In genomic region chr10:81266211-81267105, GRCm38 (mm10) we compare ENCODE assay signal across 7 mouse cellular contexts. TPM values are rescaled to one million over a fixed set of nuclear protein-coding genes. Genes with fewer than 3 reads are reported as not detected.
DNase-seq lines count a peak whose midpoint lies in the region; ATAC-seq lines count a peak whose summit lies in the region.

Gene Mrpl54, minus strand, starts transcription at chr10:81266934.
Gene Apba3, plus strand, starts transcription at chr10:81266960.

- H3K9me3 ChIP-seq in embryonic facial prominence, embryonic 10.5 days = no peaks in the 10 kb centered on the region
- no peaks in the 10 kb centered on the region for H3K9me3 ChIP-seq in limb, embryonic 10.5 days (replicated peaks)
- H3K9me3 ChIP-seq in midbrain, embryonic 13.5 days = no peaks in the 10 kb centered on the region

- peak within 1 kb of the TSS; percentile 75 for H3K9ac ChIP-seq in midbrain, embryonic 13.5 days (replicated peaks)

- peak; percentile 97 for DNase-seq in adrenal gland, postnatal 10 days
- DNase-seq in embryonic facial prominence, embryonic 10.5 days (ENCODE audit: low spot score) = peak; percentile 95
- DNase-seq in kidney, adult 11 months = peak; percentile 96
- DNase-seq in limb, embryonic 10.5 days (ENCODE audit: low spot score) = peak; percentile 98
- DNase-seq in spleen, adult 12 weeks (ENCODE audit: low spot score) = peak; percentile 96

- peak; percentile 77 for ATAC-seq in granulocyte monocyte progenitor cell, adult 5-6 weeks (replicated peaks; ENCODE audit: poor library complexity, severe bottlenecking)
- peak; percentile 92 for ATAC-seq in midbrain, embryonic 13.5 days

- peak within 1 kb of the TSS; percentile 96 for H3K27ac ChIP-seq in embryonic facial prominence, embryonic 10.5 days (replicated peaks)
- H3K27ac ChIP-seq in limb, embryonic 10.5 days = peak within 1 kb of the TSS; percentile 99
- peak within 1 kb of the TSS; percentile 84 for H3K27ac ChIP-seq in midbrain, embryonic 13.5 days

- no peaks in the 10 kb centered on the region for H3K27me3 ChIP-seq in embryonic facial prominence, embryonic 10.5 days (replicated peaks; ENCODE audit: low read depth, poor library complexity, severe bottlenecking)
- no peaks in the 10 kb centered on the region for H3K27me3 ChIP-seq in limb, embryonic 10.5 days (ENCODE audit: low read depth, poor library complexity, severe bottlenecking)
- no peaks in the 10 kb centered on the region for H3K27me3 ChIP-seq in midbrain, embryonic 13.5 days

- peak within 1 kb of the TSS; percentile 75 for H3K4me3 ChIP-seq in embryonic facial prominence, embryonic 10.5 days
- H3K4me3 ChIP-seq in limb, embryonic 10.5 days = peak within 1 kb of the TSS; percentile 79
- peak within 1 kb of the TSS; percentile 66 for H3K4me3 ChIP-seq in midbrain, embryonic 13.5 days (replicated peaks)

- WGBS in embryonic facial prominence, embryonic 10.5 days = under 1% methylated on average over 48 of the region's 48 CpGs
- WGBS in limb, embryonic 10.5 days = under 1% methylated on average over 48 of the region's 48 CpGs
- under 1% methylated on average over 48 of the region's 48 CpGs for WGBS in midbrain, embryonic 13.5 days

- peak within 1 kb of the TSS; percentile 60 for H3K4me2 ChIP-seq in midbrain, embryonic 13.5 days (replicated peaks)

- H3K36me3 ChIP-seq in embryonic facial prominence, embryonic 10.5 days (replicated peaks) = peaks cover 66% of the 10 kb centered on the region
- H3K36me3 ChIP-seq in limb, embryonic 10.5 days = peaks cover 63% of the 10 kb centered on the region
- peaks cover 39% of the 10 kb centered on the region for H3K36me3 ChIP-seq in midbrain, embryonic 13.5 days

- peaks cover 24% of the 10 kb centered on the region for H3K4me1 ChIP-seq in embryonic facial prominence, embryonic 10.5 days
- peaks cover 23% of the 10 kb centered on the region for H3K4me1 ChIP-seq in limb, embryonic 10.5 days
- H3K4me1 ChIP-seq in midbrain, embryonic 13.5 days (replicated peaks) = peaks cover 27% of the 10 kb centered on the region

RNA-seq across cellular contexts. Expression of gene Mrpl54, which starts in this region (rescaled TPM):
- total RNA-seq in adrenal gland, postnatal 10 days (2021) = 100 to 1,000 TPM; 109 to 111 TPM
- 223 and 237 TPM in 2 replicates for polyA plus RNA-seq in embryonic facial prominence, embryonic 10.5 days (2016; fragmentation: Nextera tagmentation; extraction: Ambion mirVana)
- total RNA-seq in granulocyte monocyte progenitor cell, adult 5-6 weeks (2014; fragmentation: Nextera tagmentation) = 94.0 and 105 TPM in 2 replicates
- 161 and 185 TPM in 2 replicates for total RNA-seq in granulocyte monocyte progenitor cell, adult 5-6 weeks (2017)
- polyA plus RNA-seq in limb, embryonic 10.5 days (2016; fragmentation: Nextera tagmentation; extraction: Ambion mirVana) = 234 and 258 TPM in 2 replicates
- polyA plus RNA-seq in midbrain, embryonic 13.5 days (2015; fragmentation: Nextera tagmentation; extraction: Ambion mirVana) = 138 and 148 TPM in 2 replicates

RNA-seq across cellular contexts. Expression of gene Apba3, which starts in this region (rescaled TPM):
- 10 to 100 TPM; 79.8 to 83.8 TPM for total RNA-seq in adrenal gland, postnatal 10 days (2021)
- 57.2 and 57.5 TPM in 2 replicates for polyA plus RNA-seq in embryonic facial prominence, embryonic 10.5 days (2016; fragmentation: Nextera tagmentation; extraction: Ambion mirVana)
- 19.7 and 29.1 TPM in 2 replicates for total RNA-seq in granulocyte monocyte progenitor cell, adult 5-6 weeks (2014; fragmentation: Nextera tagmentation)
- total RNA-seq in granulocyte monocyte progenitor cell, adult 5-6 weeks (2017) = 14.2 and 19.9 TPM in 2 replicates
- polyA plus RNA-seq in limb, embryonic 10.5 days (2016; fragmentation: Nextera tagmentation; extraction: Ambion mirVana) = 56.5 and 57.6 TPM in 2 replicates
- polyA plus RNA-seq in midbrain, embryonic 13.5 days (2015; fragmentation: Nextera tagmentation; extraction: Ambion mirVana) = 27.9 and 30.8 TPM in 2 replicates

Comparison
In these comparisons a context has a peak if more than half of its experiments do, and no peak if none do; other contexts are left out.
1. Peak in every context shown above with its lines: DNase-seq, ATAC-seq, H3K4me3 ChIP-seq and H3K27ac ChIP-seq.